Mouse (Mus musculus) G1E (cell line): ENCODE measurements around the gene Lect2. TPM values are rescaled to one million over a fixed set of nuclear protein-coding genes. Genes with fewer than 3 reads are reported as not detected.

ENCODE experiments used
- ATAC-seq: 2 replicates; pipeline ENCODE4 v1.8.0; 2016; ENCODE audit warnings: mild to moderate bottlenecking; ENCODE audit not compliant: insufficient number of reproducible peaks, poor library complexity, low FRiP score, severe bottlenecking; ENCODE audit errors: extremely low read depth
- DNase-seq: peaks from one replicate; pipeline ENCODE4 v3.0.0; 2012; ENCODE audit warnings: low spot score
- H3K27me3 ChIP-seq: 2 replicates; pipeline ENCODE4 v1.6.1; 2012; ENCODE audit warnings: mild to moderate bottlenecking, low read length, inconsistent platforms; ENCODE audit not compliant: insufficient read depth
- H3K36me3 ChIP-seq: replicated peaks from 2 replicates; pipeline ENCODE3; 2012; ENCODE audit warnings: mild to moderate bottlenecking, inconsistent platforms
- H3K4me1 ChIP-seq: 2 replicates; pipeline ENCODE4 v1.6.1; 2012; ENCODE audit warnings: low read depth, low read length, inconsistent platforms, mixed read lengths; ENCODE audit not compliant: insufficient read depth
- H3K4me3 ChIP-seq: 2 replicates; pipeline ENCODE4 v1.5.1; 2012; ENCODE audit warnings: low read depth, mild to moderate bottlenecking, inconsistent platforms, low read length, moderate library complexity, mixed read lengths
- H3K9me3 ChIP-seq: replicated peaks from 2 replicates; pipeline ENCODE4 v1.6.1; 2012; ENCODE audit warnings: inconsistent platforms
- CTCF ChIP-seq: IDR thresholded peaks from 2 replicates; pipeline ENCODE4 v1.5.1; 2012; ENCODE audit warnings: low read depth, low read length, inconsistent platforms, mixed read lengths
- GATA1 ChIP-seq: IDR thresholded peaks from 2 replicates; pipeline ENCODE4 v1.6.1; 2012; ENCODE audit warnings: borderline replicate concordance, low read length, inconsistent platforms, mixed read lengths
- GATA2 ChIP-seq: IDR thresholded peaks from 2 replicates; pipeline ENCODE4 v1.6.1; 2012; ENCODE audit warnings: low read depth, low read length, inconsistent platforms, borderline replicate concordance
- POLR2AphosphoS5 ChIP-seq: IDR thresholded peaks from 2 replicates; pipeline ENCODE4 v1.6.1; 2012; ENCODE audit warnings: low read depth, low read length, inconsistent platforms; ENCODE audit not compliant: insufficient replicate concordance
- TAL1 ChIP-seq: conservative IDR thresholded peaks from 2 replicates; pipeline ENCODE4 v1.6.1; 2012; ENCODE audit warnings: low read depth, low read length, inconsistent platforms, mixed read lengths
- polyA plus RNA-seq: library from polyadenylated mRNA; stranded (reverse); fragments of >175 nt; gene quantifications from 2 replicates; pipeline ENCODE4 v1.2.3, GENCODE M21; 2012
- total RNA-seq, 2 experiments: library from RNA; stranded (forward) in 1 of 2; stranded (reverse) in 1 of 2; fragments of 200-1000 nt in 1 of 2; fragments of >200 nt in 1 of 2; fragmentation: Nextera tagmentation in 1 of 2; gene quantifications; 2 replicates each; pipeline ENCODE4 v1.2.3; 2014 to 2017

Gene Lect2
- total and polyA plus RNA-seq, 3 experiments: 0.16 TPM; not detected in 2

GRCm38 (mm10) chr13:56553923-56554322, 5.6 kb upstream of the Lect2 start:
- H3K36me3 ChIP-seq: no peaks in the 10 kb centered on the region
- TF ChIP-seq TAL1: no peak
- TF ChIP-seq CTCF: no peak
- TF ChIP-seq POLR2AphosphoS5: no peak
- no peak for TF ChIP-seq GATA1
- TF ChIP-seq GATA2: no peak
- H3K9me3 ChIP-seq: peaks cover 67% of the 10 kb centered on the region
- ATAC-seq (no peak), DNase-seq (no peak)
- no peak overlapping the region for H3K4me3 ChIP-seq
- H3K4me1 ChIP-seq: no peaks in the 10 kb centered on the region
- H3K27me3 ChIP-seq: no peaks in the 10 kb centered on the region

GRCm38 (mm10) chr13:56551661-56552060, 3.4 kb upstream of the Lect2 start:
- peaks cover 64% of the 10 kb centered on the region for H3K9me3 ChIP-seq
- no peaks in the 10 kb centered on the region for H3K4me1 ChIP-seq
- no peak overlapping the region for H3K4me3 ChIP-seq
- TF ChIP-seq POLR2AphosphoS5: no peak
- TF ChIP-seq TAL1: no peak
- no peak for TF ChIP-seq CTCF
- no peak for TF ChIP-seq GATA1
- no peak for TF ChIP-seq GATA2
- H3K27me3 ChIP-seq: no peaks in the 10 kb centered on the region
- H3K36me3 ChIP-seq: no peaks in the 10 kb centered on the region
- DNase-seq (no peak), ATAC-seq (no peak)

GRCm38 (mm10) chr13:56550574-56550973, 2.3 kb upstream of the Lect2 start:
- no peaks in the 10 kb centered on the region for H3K36me3 ChIP-seq
- no peaks in the 10 kb centered on the region for H3K4me1 ChIP-seq
- peaks cover 62% of the 10 kb centered on the region for H3K9me3 ChIP-seq
- no peak for TF ChIP-seq GATA2
- TF ChIP-seq CTCF: no peak
- no peak for TF ChIP-seq GATA1
- no peak for TF ChIP-seq POLR2AphosphoS5
- TF ChIP-seq TAL1: no peak
- no peak overlapping the region for H3K4me3 ChIP-seq
- DNase-seq (no peak), ATAC-seq (no peak)
- no peaks in the 10 kb centered on the region for H3K27me3 ChIP-seq

GRCm38 (mm10) chr13:56549364-56549763, 1.1 kb upstream of the Lect2 start:
- Histone ChIP-seq H3K4me1 (no peaks in the 10 kb centered on the region), H3K4me3 (no peak overlapping the region), H3K9me3 (peaks cover 61% of the 10 kb centered on the region), H3K27me3 (no peaks in the 10 kb centered on the region), H3K36me3 (no peaks in the 10 kb centered on the region)
- ATAC-seq (no peak), DNase-seq (no peak)
- TF ChIP-seq TAL1: no peak
- TF ChIP-seq GATA1: no peak
- TF ChIP-seq CTCF: no peak
- no peak for TF ChIP-seq GATA2
- TF ChIP-seq POLR2AphosphoS5: no peak

GRCm38 (mm10) chr13:56544956-56545355, 3.3 kb downstream of the Lect2 start:
- no peaks in the 10 kb centered on the region for H3K27me3 ChIP-seq
- H3K36me3 ChIP-seq: no peaks in the 10 kb centered on the region
- H3K9me3 ChIP-seq: peaks cover 68% of the 10 kb centered on the region
- TF ChIP-seq GATA1 (no peak), POLR2AphosphoS5 (no peak), CTCF (no peak), TAL1 (no peak), GATA2 (no peak)
- H3K4me3 ChIP-seq: no peak overlapping the region
- H3K4me1 ChIP-seq: no peaks in the 10 kb centered on the region
- ATAC-seq: no peak
- DNase-seq: no peak

- ATAC-seq: no peak
- DNase-seq: no peak
- H3K4me1 ChIP-seq: no peaks in the 10 kb centered on the region
- no peak for TF ChIP-seq GATA2
- TF ChIP-seq CTCF: no peak
- no peak for TF ChIP-seq POLR2AphosphoS5
- no peak for TF ChIP-seq TAL1
- no peak for TF ChIP-seq GATA1
- H3K27me3 ChIP-seq: no peaks in the 10 kb centered on the region
- H3K9me3 ChIP-seq: peaks cover 69% of the 10 kb centered on the region
- H3K4me3 ChIP-seq: no peak overlapping the region
- H3K36me3 ChIP-seq: no peaks in the 10 kb centered on the region
Observed at GRCm38 (mm10) chr13:56543805-56544204, 4.5 kb downstream of the Lect2 start.
